Mouse (Mus musculus) embryonic facial prominence, embryonic 15.5 days (tissue): ENCODE measurements around the gene Cfap54. TPM values are rescaled to one million over a fixed set of nuclear protein-coding genes. Genes with fewer than 3 reads are reported as not detected.

ENCODE experiments used
- ATAC-seq: fragments of 200-750 bp; cut with Nextera tagmentation; 2 replicates; pipeline ENCODE4 v1.8.0; 2017; ENCODE audit warnings: low read depth, moderate TSS enrichment; ENCODE audit not compliant: insufficient number of reproducible peaks, low FRiP score, low TSS enrichment
- H3K27ac ChIP-seq: fragments of 300-500 bp; sonication (generic); replicated peaks from 2 replicates; pipeline ENCODE4 v1.5.1; 2015; ENCODE audit warnings: mild to moderate bottlenecking, inconsistent platforms
- H3K27me3 ChIP-seq: fragments of 300-500 bp; sonication (generic); 2 replicates; pipeline ENCODE4 v1.6.1; 2015; ENCODE audit warnings: inconsistent platforms
- H3K36me3 ChIP-seq: fragments of 300-500 bp; sonication (generic); 2 replicates; pipeline ENCODE4 v1.6.1; 2015; ENCODE audit warnings: mild to moderate bottlenecking, inconsistent platforms
- H3K4me1 ChIP-seq: fragments of 300-500 bp; sonication (generic); 2 replicates; pipeline ENCODE4 v1.6.1; 2015; ENCODE audit warnings: inconsistent platforms
- H3K4me2 ChIP-seq: fragments of 300-500 bp; sonication (generic); replicated peaks from 2 replicates; pipeline ENCODE4 v1.6.1; 2015; ENCODE audit warnings: mild to moderate bottlenecking, inconsistent platforms
- H3K4me3 ChIP-seq: fragments of 300-500 bp; sonication (generic); replicated peaks from 2 replicates; pipeline ENCODE4 v1.5.1; 2015; ENCODE audit warnings: mild to moderate bottlenecking, inconsistent platforms
- H3K9ac ChIP-seq: fragments of 300-500 bp; sonication (generic); 2 replicates; pipeline ENCODE4 v1.6.1; 2015; ENCODE audit warnings: inconsistent platforms
- H3K9me3 ChIP-seq: fragments of 300-500 bp; sonication (generic); replicated peaks from 2 replicates; pipeline ENCODE4 v1.6.1; 2016; ENCODE audit warnings: inconsistent platforms
- WGBS: fragments of 180-500 bp; shearing (Covaris S2); methylation state at CpG from one replicate; pipeline ENCODE4 v1.1.7; 2015; 5-methylcytosine and 5-hydroxymethylcytosine counted together
- polyA plus RNA-seq: library from polyadenylated mRNA; unstranded; fragments of >200 nt; fragmentation: Nextera tagmentation; extraction: Ambion mirVana; gene quantifications from 2 replicates; pipeline ENCODE4 v1.2.1, GENCODE M21; 2015

The Cfap54 gene
- polyA plus RNA-seq, 1 experiment from 2014 or later: 3.3 TPM

- no peak overlapping the region for H3K27ac ChIP-seq
- no peaks in the 10 kb centered on the region for H3K27me3 ChIP-seq
- H3K9me3 ChIP-seq: no peaks in the 10 kb centered on the region
- peaks cover 3% of the 10 kb centered on the region; the same call in 1 of the 2 replicates for H3K4me1 ChIP-seq
- H3K9ac ChIP-seq: no peak overlapping the region
- H3K4me2 ChIP-seq: no peak overlapping the region
- WGBS: 76% methylated on average over 9 of the region's 9 CpGs
- no peak for ATAC-seq
- no peaks in the 10 kb centered on the region for H3K36me3 ChIP-seq
- no peak overlapping the region for H3K4me3 ChIP-seq
These were observed 5.0 kb downstream of the Cfap54 start for GRCm38 (mm10) chr10:93076376-93076775.

GRCm38 (mm10) chr10:93075856-93076255 is 5.6 kb downstream of the Cfap54 start:
- no peaks in the 10 kb centered on the region for H3K27me3 ChIP-seq
- no peak overlapping the region for H3K9ac ChIP-seq
- 53% methylated on average over 8 of the region's 8 CpGs for WGBS
- H3K4me2 ChIP-seq: no peak overlapping the region
- peaks cover 3% of the 10 kb centered on the region; the same call in 1 of the 2 replicates for H3K4me1 ChIP-seq
- H3K27ac ChIP-seq: no peak overlapping the region
- no peaks in the 10 kb centered on the region for H3K36me3 ChIP-seq
- H3K9me3 ChIP-seq: no peaks in the 10 kb centered on the region
- ATAC-seq: no peak
- H3K4me3 ChIP-seq: no peak overlapping the region

- no peak for ATAC-seq
- Histone ChIP-seq H3K4me1 (peaks cover 3% of the 10 kb centered on the region; the same call in 1 of the 2 replicates), H3K36me3 (no peaks in the 10 kb centered on the region), H3K4me3 (no peak overlapping the region), H3K27me3 (no peaks in the 10 kb centered on the region), H3K4me2 (no peak overlapping the region), H3K27ac (no peak overlapping the region), H3K9me3 (no peaks in the 10 kb centered on the region), H3K9ac (no peak overlapping the region)
- 64% methylated on average over 2 of the region's 2 CpGs for WGBS
These were observed 8.6 kb downstream of the Cfap54 start for GRCm38 (mm10) chr10:93072769-93073168.

GRCm38 (mm10) chr10:93071753-93072152 is 9.7 kb downstream of the Cfap54 start:
- no peak overlapping the region for H3K4me3 ChIP-seq
- H3K27ac ChIP-seq: no peak overlapping the region
- H3K9ac ChIP-seq: no peak overlapping the region
- no peaks in the 10 kb centered on the region for H3K36me3 ChIP-seq
- H3K27me3 ChIP-seq: no peaks in the 10 kb centered on the region
- ATAC-seq: no peak; the same call in 1 of the 2 replicates
- no peak overlapping the region for H3K4me2 ChIP-seq
- no peaks in the 10 kb centered on the region for H3K4me1 ChIP-seq
- H3K9me3 ChIP-seq: no peaks in the 10 kb centered on the region
- WGBS: 35% methylated on average over 3 of the region's 3 CpGs

- Histone ChIP-seq H3K9ac (no peak overlapping the region), H3K4me2 (no peak overlapping the region), H3K9me3 (no peaks in the 10 kb centered on the region), H3K4me1 (no peaks in the 10 kb centered on the region), H3K36me3 (no peaks in the 10 kb centered on the region), H3K27ac (no peak overlapping the region), H3K27me3 (no peaks in the 10 kb centered on the region), H3K4me3 (no peak overlapping the region)
- ATAC-seq: no peak
- 66% methylated on average over 9 of the region's 9 CpGs for WGBS
These were observed 11.1 kb downstream of the Cfap54 start for GRCm38 (mm10) chr10:93070121-93070898.

GRCm38 (mm10) chr10:93069721-93070120 is 11.7 kb downstream of the Cfap54 start:
- Histone ChIP-seq H3K4me1 (no peaks in the 10 kb centered on the region), H3K36me3 (no peaks in the 10 kb centered on the region)
- 68% methylated on average over 6 of the region's 6 CpGs for WGBS

GRCm38 (mm10) chr10:93069041-93069679 is 12.3 kb downstream of the Cfap54 start:
- Histone ChIP-seq H3K4me3 (no peak overlapping the region), H3K9me3 (no peaks in the 10 kb centered on the region), H3K4me1 (no peaks in the 10 kb centered on the region), H3K36me3 (no peaks in the 10 kb centered on the region), H3K4me2 (no peak overlapping the region), H3K27ac (no peak overlapping the region), H3K27me3 (no peaks in the 10 kb centered on the region), H3K9ac (no peak overlapping the region)
- ATAC-seq: no peak; the same call in 1 of the 2 replicates
- 72% methylated on average over 6 of the region's 6 CpGs for WGBS

More at GRCm38 (mm10) chr10:93069721-93070120, 11.7 kb downstream of the Cfap54 start:
- no peaks in the 10 kb centered on the region for H3K9me3 ChIP-seq
- no peak overlapping the region for H3K4me3 ChIP-seq
- no peaks in the 10 kb centered on the region for H3K27me3 ChIP-seq
- H3K27ac ChIP-seq: no peak overlapping the region
- ATAC-seq: no peak
- H3K4me2 ChIP-seq: no peak overlapping the region
- no peak overlapping the region for H3K9ac ChIP-seq

GRCm38 (mm10) chr10:93064973-93065372 is 16.4 kb downstream of the Cfap54 start:
- Histone ChIP-seq H3K27me3 (no peaks in the 10 kb centered on the region), H3K9me3 (no peaks in the 10 kb centered on the region), H3K36me3 (no peaks in the 10 kb centered on the region), H3K9ac (no peak overlapping the region), H3K4me3 (no peak overlapping the region), H3K4me2 (no peak overlapping the region), H3K27ac (no peak overlapping the region), H3K4me1 (no peaks in the 10 kb centered on the region)
- no peak for ATAC-seq
- WGBS: 75% methylated on average over 10 of the region's 10 CpGs

GRCm38 (mm10) chr10:93063576-93063975 is 17.8 kb downstream of the Cfap54 start:
- Histone ChIP-seq H3K9ac (no peak overlapping the region), H3K9me3 (no peaks in the 10 kb centered on the region), H3K36me3 (no peaks in the 10 kb centered on the region), H3K4me2 (no peak overlapping the region), H3K4me3 (no peak overlapping the region), H3K27ac (no peak overlapping the region), H3K27me3 (no peaks in the 10 kb centered on the region), H3K4me1 (no peaks in the 10 kb centered on the region)
- no peak for ATAC-seq
- whole genome bisulfite sequencing: 71% methylated on average over 3 of the region's 3 CpGs

- no peaks in the 10 kb centered on the region for H3K4me1 ChIP-seq
- no peak for ATAC-seq
- 72% methylated on average over 4 of the region's 4 CpGs for WGBS
- no peaks in the 10 kb centered on the region for H3K27me3 ChIP-seq
- no peaks in the 10 kb centered on the region for H3K36me3 ChIP-seq
- no peak overlapping the region for H3K4me2 ChIP-seq
- no peaks in the 10 kb centered on the region for H3K9me3 ChIP-seq
- no peak overlapping the region for H3K4me3 ChIP-seq
- no peak overlapping the region for H3K27ac ChIP-seq
- H3K9ac ChIP-seq: no peak overlapping the region
These were observed 19.0 kb downstream of the Cfap54 start for GRCm38 (mm10) chr10:93062395-93062794.

- H3K4me1 ChIP-seq: no peaks in the 10 kb centered on the region
- WGBS: 66% methylated on average over 6 of the region's 6 CpGs
- no peak overlapping the region for H3K4me3 ChIP-seq
- H3K36me3 ChIP-seq: no peaks in the 10 kb centered on the region
- no peak for ATAC-seq
- no peak overlapping the region for H3K4me2 ChIP-seq
- H3K9ac ChIP-seq: no peak overlapping the region
- H3K9me3 ChIP-seq: no peaks in the 10 kb centered on the region
- no peak overlapping the region for H3K27ac ChIP-seq
- no peaks in the 10 kb centered on the region for H3K27me3 ChIP-seq
These were observed 27.6 kb downstream of the Cfap54 start for GRCm38 (mm10) chr10:93053867-93054266.
